7 mouse cellular contexts compared by ENCODE assay signal in genomic region chr4:134000466-134001438, GRCm38 (mm10). TPM values are rescaled to one million over a fixed set of nuclear protein-coding genes. Genes with fewer than 3 reads are reported as not detected.
DNase-seq lines count a peak whose midpoint lies in the region; ATAC-seq lines count a peak whose summit lies in the region.

TSS of gene Dhdds (minus strand) at chr4:134000918.

- WGBS in embryonic facial prominence, embryonic 12.5 days, result 1% methylated on average over 49 of the region's 49 CpGs
- WGBS in limb, embryonic 11.5 days, result 1% methylated on average over 49 of the region's 49 CpGs
- WGBS in midbrain, embryonic 14.5 days, result 1% methylated on average over 49 of the region's 49 CpGs

- H3K9me3 ChIP-seq in embryonic facial prominence, embryonic 12.5 days, result no peaks in the 10 kb centered on the region
- H3K9me3 ChIP-seq in limb, embryonic 11.5 days (ENCODE audit: control insufficient read depth, low read length), result no peaks in the 10 kb centered on the region
- no peaks in the 10 kb centered on the region for H3K9me3 ChIP-seq in midbrain, embryonic 14.5 days (ENCODE audit: control insufficient read depth, low read length)

- DNase-seq in adrenal gland, postnatal 25 days, result peak; percentile 95
- DNase-seq in heart, adult 11 months, result peak; percentile 99
- peak; percentile 96 for DNase-seq in kidney, adult 18-20 months
- peak; percentile 99 for DNase-seq in limb, embryonic 11.5 days (ENCODE audit: low spot score)
- peak; percentile 100 for DNase-seq in midbrain, embryonic 14.5 days
- DNase-seq in spleen, adult 18-20 months, result peak; percentile 88 to 94

- H3K4me2 ChIP-seq in embryonic facial prominence, embryonic 12.5 days (replicated peaks), result peak within 1 kb of the TSS; percentile 79
- H3K4me2 ChIP-seq in limb, embryonic 11.5 days (ENCODE audit: low read depth, severe bottlenecking), result peak within 1 kb of the TSS; percentile 92
- peak within 1 kb of the TSS; percentile 91 for H3K4me2 ChIP-seq in midbrain, embryonic 14.5 days (ENCODE audit: low read length)

- H3K27ac ChIP-seq in embryonic facial prominence, embryonic 12.5 days, result peak within 1 kb of the TSS; percentile 43; the same call in 1 of the 2 replicates
- H3K27ac ChIP-seq in limb, embryonic 11.5 days (replicated peaks; ENCODE audit: low read depth, low read length), result no peak within 1 kb of the TSS
- H3K27ac ChIP-seq in midbrain, embryonic 14.5 days (replicated peaks; ENCODE audit: low read depth, low read length), result 0 out of 2 replicates have a peak within 1 kb of the TSS, but pooled peaks have one; percentile 38

- peak within 1 kb of the TSS; percentile 63 for H3K9ac ChIP-seq in embryonic facial prominence, embryonic 12.5 days
- peak within 1 kb of the TSS; percentile 50 for H3K9ac ChIP-seq in limb, embryonic 11.5 days (ENCODE audit: low read length)
- H3K9ac ChIP-seq in midbrain, embryonic 14.5 days (replicated peaks; ENCODE audit: low read length), result peak within 1 kb of the TSS; percentile 64

- H3K27me3 ChIP-seq in embryonic facial prominence, embryonic 12.5 days, result no peaks in the 10 kb centered on the region
- H3K27me3 ChIP-seq in limb, embryonic 11.5 days (ENCODE audit: control insufficient read depth, insufficient read depth, low read length), result no peaks in the 10 kb centered on the region
- H3K27me3 ChIP-seq in midbrain, embryonic 14.5 days (ENCODE audit: control insufficient read depth, insufficient read depth, low read length), result no peaks in the 10 kb centered on the region

- 0 out of 2 replicates have a peak, but pooled peaks cover 4% of the 10 kb centered on the region for H3K4me1 ChIP-seq in embryonic facial prominence, embryonic 12.5 days
- H3K4me1 ChIP-seq in limb, embryonic 11.5 days (ENCODE audit: control insufficient read depth, insufficient read depth, low read length), result peaks cover 3% of the 10 kb centered on the region; the same call in 1 of the 2 replicates
- H3K4me1 ChIP-seq in midbrain, embryonic 14.5 days (ENCODE audit: control insufficient read depth, insufficient read depth, low read length), result peaks cover 7% of the 10 kb centered on the region

- H3K36me3 ChIP-seq in embryonic facial prominence, embryonic 12.5 days, result peaks cover 12% of the 10 kb centered on the region
- H3K36me3 ChIP-seq in limb, embryonic 11.5 days (ENCODE audit: control insufficient read depth, insufficient read depth, low read length), result peaks cover 3% of the 10 kb centered on the region; the same call in 1 of the 2 replicates
- peaks cover 12% of the 10 kb centered on the region for H3K36me3 ChIP-seq in midbrain, embryonic 14.5 days (ENCODE audit: control insufficient read depth, insufficient read depth, low read length)

- H3K4me3 ChIP-seq in embryonic facial prominence, embryonic 12.5 days, result peak within 1 kb of the TSS; percentile 71
- H3K4me3 ChIP-seq in limb, embryonic 11.5 days (ENCODE audit: low read depth, low read length), result peak within 1 kb of the TSS; percentile 54
- peak within 1 kb of the TSS; percentile 65 for H3K4me3 ChIP-seq in midbrain, embryonic 14.5 days (replicated peaks; ENCODE audit: low read depth, low read length)

- ATAC-seq in embryonic facial prominence, embryonic 12.5 days (ENCODE audit: insufficient number of reproducible peaks, insufficient read depth, low FRiP score, low TSS enrichment), result peak; percentile 92
- peak; percentile 98 for ATAC-seq in limb, embryonic 11.5 days (ENCODE audit: insufficient number of reproducible peaks, low FRiP score, low TSS enrichment, low read depth)
- ATAC-seq in midbrain, embryonic 14.5 days (ENCODE audit: low FRiP score, low TSS enrichment), result peak; percentile 98

RNA-seq across cellular contexts. Expression of gene Dhdds, which starts in this region (rescaled TPM):
- 45.2 and 55.0 TPM in 2 replicates for total RNA-seq in adrenal gland, postnatal 25 days (2021)
- 45.3 and 50.3 TPM in 2 replicates for polyA plus RNA-seq in embryonic facial prominence, embryonic 12.5 days (2016; fragmentation: Nextera tagmentation; extraction: Ambion mirVana)
- 41.9 and 43.4 TPM in 2 replicates for polyA plus RNA-seq in limb, embryonic 11.5 days (2014; fragmentation: Nextera tagmentation; extraction: Ambion mirVana)
- polyA plus RNA-seq in midbrain, embryonic 14.5 days (2014; fragmentation: Nextera tagmentation; extraction: Ambion mirVana), result 46.6 and 48.2 TPM in 2 replicates
